Mouse (Mus musculus): ENCODE data around the gene Rps24.

DNA sequence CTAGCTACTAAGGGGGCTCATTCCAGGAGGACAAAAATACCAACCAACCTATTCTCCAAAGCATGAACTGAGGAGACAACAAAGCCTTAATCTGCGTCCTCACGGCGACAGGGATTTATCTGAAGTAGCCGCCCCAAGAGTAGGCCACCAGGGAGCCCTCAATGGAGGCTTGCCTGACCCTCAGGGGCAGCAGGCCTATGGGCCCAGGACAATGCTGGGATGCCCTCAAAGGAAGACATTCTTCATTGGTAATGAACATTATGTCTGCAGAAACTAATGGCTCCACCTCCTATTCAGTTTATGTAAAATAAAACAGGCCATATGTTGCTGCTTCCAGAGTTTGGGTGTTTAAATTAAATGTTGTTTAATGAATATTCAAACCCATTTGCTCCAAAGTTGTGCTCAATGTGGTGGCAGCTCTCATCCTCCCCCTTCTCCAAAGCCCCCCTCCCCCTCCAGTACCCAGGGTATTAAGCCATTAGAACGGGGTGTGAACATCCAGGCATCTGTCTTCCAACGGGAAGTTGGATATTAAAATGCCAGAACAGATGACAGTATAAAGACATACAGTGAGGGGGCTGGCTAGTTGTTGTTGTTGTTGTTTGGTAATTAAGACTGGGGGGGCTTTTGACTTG is 25.7 kb downstream of the Rps24 start:
- no peak for TF ChIP-seq ZNF384 (IDR thresholded peaks at IDR 0.05; ENCODE audit: low read depth, low read length)
- TF ChIP-seq ZC3H11A (IDR thresholded peaks at IDR 0.05; ENCODE audit: borderline replicate concordance, low read depth, low read length), result no peak
- TF ChIP-seq HCFC1 (IDR thresholded peaks at IDR 0.05; ENCODE audit: borderline replicate concordance, insufficient read depth, low read length), result no peak
- no peak for TF ChIP-seq MAFK (IDR thresholded peaks at IDR 0.05; ENCODE audit: insufficient read depth, low read depth, low read length)
- no peak for TF ChIP-seq CHD2 (IDR thresholded peaks at IDR 0.05; ENCODE audit: low read depth, low read length)
